Mouse (Mus musculus): ENCODE data around the gene Prdx6b. TPM values are rescaled to one million over a fixed set of nuclear protein-coding genes. Genes with fewer than 3 reads are reported as not detected.

The Prdx6b gene
- polyA plus RNA-seq, 1 experiment from 2014 or later, result not detected

DNA sequence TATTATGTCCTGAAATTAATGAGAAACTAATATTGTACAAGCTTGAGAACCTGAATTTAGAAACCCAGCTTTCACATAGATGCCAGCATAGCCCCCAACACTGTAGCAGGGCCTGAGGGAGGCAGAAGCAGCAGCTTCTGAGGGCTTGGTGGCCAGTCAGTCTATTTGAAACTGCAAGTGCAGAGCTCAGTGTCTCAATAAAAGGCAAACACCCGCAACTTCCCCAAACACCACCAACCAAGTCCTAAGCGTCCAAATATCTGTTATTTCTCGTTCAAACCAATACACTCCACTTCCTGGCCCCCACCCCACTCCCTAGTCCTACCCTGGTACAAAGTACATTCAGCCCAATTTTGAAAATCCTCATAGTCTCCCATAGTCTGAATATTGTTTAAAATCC is 6.1 kb downstream of the Prdx6b start:
- Histone ChIP-seq H3K27me3 (no peaks in the 10 kb centered on the region), H3K36me3 (no peaks in the 10 kb centered on the region), H3K4me3 (no peak overlapping the region), H3K27ac (no peak overlapping the region), H3K9ac (no peak overlapping the region), H3K9me3 (replicated peaks) (no peaks in the 10 kb centered on the region), H3K4me2 (no peak overlapping the region), H3K4me1 (replicated peaks) (no peaks in the 10 kb centered on the region)
- WGBS, result 67% methylated on average over 3 of the region's 3 CpGs
- no peak for ATAC-seq (replicated peaks; ENCODE audit: insufficient number of reproducible peaks, insufficient read depth, low FRiP score, low read depth)

- H3K4me2 ChIP-seq, result no peak overlapping the region
- H3K27me3 ChIP-seq, result no peaks in the 10 kb centered on the region
- no peaks in the 10 kb centered on the region for H3K9me3 ChIP-seq (replicated peaks)
- H3K9ac ChIP-seq, result no peak overlapping the region
- no peak for ATAC-seq (replicated peaks; ENCODE audit: insufficient number of reproducible peaks, insufficient read depth, low FRiP score, low read depth)
- H3K4me1 ChIP-seq (replicated peaks), result no peaks in the 10 kb centered on the region
- 78% methylated on average over 4 of the region's 4 CpGs for WGBS
- no peak overlapping the region for H3K4me3 ChIP-seq
- H3K27ac ChIP-seq, result no peak overlapping the region
- H3K36me3 ChIP-seq, result no peaks in the 10 kb centered on the region
These were observed 8.5 kb downstream of the Prdx6b start for GRCm38 (mm10) chr2:80300806-80301205.

- H3K4me3 ChIP-seq, result no peak overlapping the region
- no peak overlapping the region for H3K9ac ChIP-seq
- no peaks in the 10 kb centered on the region for H3K4me1 ChIP-seq (replicated peaks)
- WGBS, result 76% methylated on average over 2 of the region's 2 CpGs
- no peaks in the 10 kb centered on the region for H3K36me3 ChIP-seq
- no peak overlapping the region for H3K27ac ChIP-seq
- no peaks in the 10 kb centered on the region for H3K9me3 ChIP-seq (replicated peaks)
- no peak overlapping the region for H3K4me2 ChIP-seq
- no peak for ATAC-seq (replicated peaks; ENCODE audit: insufficient number of reproducible peaks, insufficient read depth, low FRiP score, low read depth)
- H3K27me3 ChIP-seq, result no peaks in the 10 kb centered on the region
These were observed 11.7 kb downstream of the Prdx6b start for GRCm38 (mm10) chr2:80303957-80304356.

- H3K4me1 ChIP-seq (replicated peaks), result no peaks in the 10 kb centered on the region
- no peaks in the 10 kb centered on the region for H3K36me3 ChIP-seq
- H3K9ac ChIP-seq, result no peak overlapping the region
- H3K4me3 ChIP-seq, result no peak overlapping the region
- no peak overlapping the region for H3K4me2 ChIP-seq
- ATAC-seq (replicated peaks; ENCODE audit: insufficient number of reproducible peaks, insufficient read depth, low FRiP score, low read depth), result no peak
- no peaks in the 10 kb centered on the region for H3K9me3 ChIP-seq (replicated peaks)
- H3K27ac ChIP-seq, result no peak overlapping the region
- WGBS, result 81% methylated on average over 3 of the region's 3 CpGs
- no peaks in the 10 kb centered on the region for H3K27me3 ChIP-seq
These were observed 15.4 kb downstream of the Prdx6b start for GRCm38 (mm10) chr2:80307701-80308100.

- no peaks in the 10 kb centered on the region for H3K36me3 ChIP-seq
- no peak overlapping the region for H3K27ac ChIP-seq
- H3K4me3 ChIP-seq, result no peak overlapping the region
- no peak overlapping the region for H3K9ac ChIP-seq
- 0 out of 2 replicates have a peak, but pooled peaks cover 1% of the 10 kb centered on the region for H3K4me1 ChIP-seq (replicated peaks)
- 74% methylated on average over 4 of the region's 4 CpGs for WGBS
- H3K9me3 ChIP-seq (replicated peaks), result no peaks in the 10 kb centered on the region
- no peak overlapping the region for H3K4me2 ChIP-seq
- no peaks in the 10 kb centered on the region for H3K27me3 ChIP-seq
- ATAC-seq (replicated peaks; ENCODE audit: insufficient number of reproducible peaks, insufficient read depth, low FRiP score, low read depth), result no peak
These were observed 17.5 kb downstream of the Prdx6b start for GRCm38 (mm10) chr2:80309775-80310174.

DNA sequence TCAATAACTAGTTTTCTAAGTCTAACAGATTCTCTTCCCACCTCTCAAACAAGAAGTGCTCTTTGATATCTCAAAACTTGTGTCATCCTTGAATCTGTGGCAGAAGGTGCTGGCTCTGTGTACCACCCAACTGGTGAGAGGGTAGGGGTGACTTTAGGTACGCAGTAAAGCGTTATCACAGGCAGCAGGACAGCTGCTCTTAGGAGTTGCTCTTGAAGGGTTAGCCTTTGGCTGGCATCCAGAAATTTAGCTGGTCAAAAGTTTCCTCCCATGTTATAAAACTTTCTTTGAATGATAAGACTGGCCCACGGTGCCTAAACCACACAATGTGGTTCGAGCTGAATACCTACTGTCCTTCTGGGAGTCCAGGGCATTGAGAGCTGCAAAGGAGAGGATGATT is 18.5 kb downstream of the Prdx6b start:
- 20% methylated on average over 4 of the region's 4 CpGs for WGBS
- H3K9ac ChIP-seq, result no peak overlapping the region
- no peaks in the 10 kb centered on the region for H3K27me3 ChIP-seq
- no peak overlapping the region for H3K4me2 ChIP-seq
- H3K4me3 ChIP-seq, result no peak overlapping the region
- 0 out of 2 replicates have a peak, but pooled peaks cover 2% of the 10 kb centered on the region for H3K4me1 ChIP-seq (replicated peaks)
- H3K27ac ChIP-seq, result no peak overlapping the region
- ATAC-seq (replicated peaks; ENCODE audit: insufficient number of reproducible peaks, insufficient read depth, low FRiP score, low read depth), result no peak
- no peaks in the 10 kb centered on the region for H3K9me3 ChIP-seq (replicated peaks)
- H3K36me3 ChIP-seq, result no peaks in the 10 kb centered on the region

- 60% methylated on average over 4 of the region's 4 CpGs for WGBS
- no peak for ATAC-seq (replicated peaks; ENCODE audit: insufficient number of reproducible peaks, insufficient read depth, low FRiP score, low read depth)
These were observed 19.1 kb downstream of the Prdx6b start for GRCm38 (mm10) chr2:80311350-80311749.

DNA sequence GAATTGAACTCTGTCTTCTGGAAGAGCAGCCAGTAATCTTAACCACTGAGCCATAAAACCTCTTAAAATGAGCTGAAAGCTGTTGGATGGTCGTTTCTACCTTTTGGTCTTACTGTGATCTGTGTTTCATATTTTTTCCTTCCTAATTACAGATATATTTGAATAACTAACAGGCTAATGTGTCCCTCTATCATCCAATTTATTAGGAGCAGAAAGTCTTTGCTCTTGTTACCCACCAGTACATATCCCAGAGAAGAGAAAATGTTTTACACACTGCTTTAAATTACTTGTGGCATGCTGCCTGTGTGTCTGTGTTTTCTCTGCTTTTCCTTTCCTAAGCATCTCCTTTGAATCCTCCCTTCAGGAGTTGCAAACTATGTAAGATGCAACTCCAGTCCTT is 21.9 kb downstream of the Prdx6b start:
- H3K4me1 ChIP-seq (replicated peaks), result peaks cover 7% of the 10 kb centered on the region; the same call in 1 of the 2 replicates
- H3K27me3 ChIP-seq, result no peaks in the 10 kb centered on the region
- H3K9ac ChIP-seq, result no peak overlapping the region
- no peak overlapping the region for H3K27ac ChIP-seq
- no peaks in the 10 kb centered on the region; the same call in 1 of the 2 replicates for H3K36me3 ChIP-seq
- WGBS, result 49% methylated on average over 1 of the region's 1 CpGs
- H3K9me3 ChIP-seq (replicated peaks), result no peaks in the 10 kb centered on the region
- no peak overlapping the region; the same call in 1 of the 2 replicates for H3K4me2 ChIP-seq
- ATAC-seq (replicated peaks; ENCODE audit: insufficient number of reproducible peaks, insufficient read depth, low FRiP score, low read depth), result no peak
- no peak overlapping the region for H3K4me3 ChIP-seq

More at GRCm38 (mm10) chr2:80311350-80311749, 19.1 kb downstream of the Prdx6b start:
- Histone ChIP-seq H3K27ac (no peak overlapping the region), H3K36me3 (no peaks in the 10 kb centered on the region), H3K9ac (no peak overlapping the region), H3K4me1 (replicated peaks) (peaks cover 7% of the 10 kb centered on the region; the same call in 1 of the 2 replicates), H3K27me3 (no peaks in the 10 kb centered on the region), H3K9me3 (replicated peaks) (no peaks in the 10 kb centered on the region), H3K4me2 (no peak overlapping the region), H3K4me3 (no peak overlapping the region)

- Histone ChIP-seq H3K27ac (peak overlapping the region; percentile 91), H3K4me3 (peak overlapping the region; percentile 96), H3K4me1 (replicated peaks) (peaks cover 7% of the 10 kb centered on the region; the same call in 1 of the 2 replicates), H3K4me2 (peak overlapping the region; percentile 84), H3K27me3 (no peaks in the 10 kb centered on the region), H3K9me3 (replicated peaks) (no peaks in the 10 kb centered on the region), H3K9ac (peak overlapping the region; percentile 89), H3K36me3 (peaks cover 4% of the 10 kb centered on the region)
- WGBS, result 43% methylated on average over 7 of the region's 7 CpGs
- ATAC-seq (replicated peaks; ENCODE audit: insufficient number of reproducible peaks, insufficient read depth, low FRiP score, low read depth), result no peak
These were observed 22.6 kb downstream of the Prdx6b start for GRCm38 (mm10) chr2:80314854-80315241.

DNA sequence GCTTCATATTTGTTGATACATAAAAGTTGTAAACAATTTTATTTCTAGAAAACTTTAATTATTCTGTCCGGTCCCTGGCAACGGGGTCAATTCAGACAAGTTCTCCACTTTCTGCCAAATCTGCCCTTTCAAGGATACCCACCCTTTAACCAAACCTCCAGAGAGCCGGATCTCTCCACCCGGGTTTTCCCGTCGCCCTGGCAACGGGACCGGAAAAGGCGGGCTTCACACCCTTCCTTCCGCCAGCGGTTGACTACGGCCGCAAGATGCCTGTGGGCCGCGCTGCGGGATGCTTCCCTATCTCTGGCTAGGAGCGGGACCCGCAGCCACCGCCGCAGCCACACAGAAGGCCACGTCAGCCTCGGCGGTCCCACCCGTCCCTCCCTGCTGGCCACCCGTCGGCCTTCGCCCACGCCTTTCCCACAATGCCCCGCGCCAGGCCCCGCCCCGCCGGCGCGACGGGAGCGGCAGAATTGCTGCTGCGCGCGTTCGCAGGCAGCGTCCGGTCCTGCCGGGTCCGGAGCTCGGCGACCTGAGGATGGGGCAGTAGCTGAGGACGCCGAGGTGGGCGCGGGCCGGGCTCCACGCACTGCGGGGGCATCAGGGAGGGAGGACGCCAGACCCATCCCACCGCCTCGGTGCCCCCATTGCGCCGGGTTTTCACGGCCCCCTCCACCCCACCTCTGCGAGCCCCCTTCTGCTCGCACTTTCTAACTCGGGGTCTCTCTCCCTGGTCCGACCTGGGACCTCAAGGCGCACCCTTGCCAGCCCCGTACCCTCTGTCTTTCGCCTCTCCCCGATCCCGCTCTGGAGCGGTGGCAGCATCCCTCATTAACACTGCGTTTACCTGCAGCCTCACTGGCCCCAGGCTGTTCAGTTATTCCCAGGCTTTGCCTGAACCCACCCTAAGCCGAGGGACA is 23.2 kb downstream of the Prdx6b start, which contains the start of gene Dnajc10:
Gene Dnajc10 (plus strand): TSS at position 225 of the 920 bp plus-strand sequence.
- H3K27me3 ChIP-seq, result no peaks in the 10 kb centered on the region
- ATAC-seq (replicated peaks; ENCODE audit: insufficient number of reproducible peaks, insufficient read depth, low FRiP score, low read depth), result peak; percentile 93
- peak within 1 kb of the TSS; percentile 96 for H3K4me3 ChIP-seq
- H3K4me2 ChIP-seq, result peak within 1 kb of the TSS; percentile 84
- peak within 1 kb of the TSS; percentile 91 for H3K27ac ChIP-seq
- no peaks in the 10 kb centered on the region for H3K9me3 ChIP-seq (replicated peaks)
- H3K36me3 ChIP-seq, result peaks cover 6% of the 10 kb centered on the region
- WGBS, result under 1% methylated on average over 72 of the region's 72 CpGs
- peaks cover 7% of the 10 kb centered on the region; the same call in 1 of the 2 replicates for H3K4me1 ChIP-seq (replicated peaks)
- peak within 1 kb of the TSS; percentile 89 for H3K9ac ChIP-seq

GRCm38 (mm10) chr2:80322878-80323277 is 30.6 kb downstream of the Prdx6b start:
- Histone ChIP-seq H3K4me1 (replicated peaks) (no peaks in the 10 kb centered on the region), H3K36me3 (peaks cover 59% of the 10 kb centered on the region), H3K4me3 (no peak overlapping the region), H3K27me3 (no peaks in the 10 kb centered on the region), H3K4me2 (no peak overlapping the region), H3K27ac (no peak overlapping the region), H3K9ac (no peak overlapping the region), H3K9me3 (replicated peaks) (no peaks in the 10 kb centered on the region)
- 92% methylated on average over 4 of the region's 4 CpGs for WGBS
- no peak for ATAC-seq (replicated peaks; ENCODE audit: insufficient number of reproducible peaks, insufficient read depth, low FRiP score, low read depth)

Data from heart, embryonic 15.5 days (tissue).